Mouse (Mus musculus): ENCODE results near the gene Igfbpl1.

Igfbpl1 gene

DNA sequence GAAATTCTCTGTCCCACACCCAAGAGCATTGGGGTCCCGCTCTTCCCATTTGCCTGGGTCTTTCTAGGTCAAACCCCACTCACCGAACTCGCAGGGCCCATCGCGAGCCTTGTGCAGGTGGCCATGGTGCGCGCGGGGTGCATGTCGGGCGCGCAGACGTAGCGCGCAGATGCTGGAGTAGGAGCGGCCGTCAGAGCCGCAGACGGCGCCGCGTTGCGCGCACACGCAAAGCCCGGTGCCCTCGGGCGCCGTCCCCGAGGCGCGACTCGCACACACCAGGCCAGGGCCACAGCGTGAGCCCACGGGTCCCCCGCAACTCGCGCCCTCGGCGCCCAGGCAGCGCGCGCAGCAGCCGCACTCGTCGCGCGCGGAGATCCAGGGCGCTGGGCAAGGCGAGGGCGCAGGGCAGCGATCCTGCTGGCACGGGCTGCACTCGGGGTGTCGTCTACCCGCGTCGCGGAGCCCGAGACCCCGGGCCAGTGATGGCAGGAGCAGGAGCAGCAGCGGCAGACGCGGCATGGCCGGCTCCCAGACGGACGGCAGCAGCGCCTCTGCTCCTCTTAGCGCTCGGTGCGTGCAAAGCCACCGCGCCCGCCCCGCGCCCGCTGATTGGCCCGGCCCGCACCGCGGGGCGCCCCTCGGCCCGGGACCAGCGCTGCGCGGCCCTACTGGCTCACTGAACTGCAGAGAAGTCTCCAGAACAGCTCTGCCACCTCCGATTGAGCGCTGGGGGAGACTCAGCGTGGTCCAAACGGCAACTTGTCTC, at the start of gene Igfbpl1:
Gene Igfbpl1 (minus strand): TSS at position 649 of the 766 bp plus-strand sequence.
- DNase-seq (ENCODE audit: low spot score in 2 of 2), result no peak

DNA sequence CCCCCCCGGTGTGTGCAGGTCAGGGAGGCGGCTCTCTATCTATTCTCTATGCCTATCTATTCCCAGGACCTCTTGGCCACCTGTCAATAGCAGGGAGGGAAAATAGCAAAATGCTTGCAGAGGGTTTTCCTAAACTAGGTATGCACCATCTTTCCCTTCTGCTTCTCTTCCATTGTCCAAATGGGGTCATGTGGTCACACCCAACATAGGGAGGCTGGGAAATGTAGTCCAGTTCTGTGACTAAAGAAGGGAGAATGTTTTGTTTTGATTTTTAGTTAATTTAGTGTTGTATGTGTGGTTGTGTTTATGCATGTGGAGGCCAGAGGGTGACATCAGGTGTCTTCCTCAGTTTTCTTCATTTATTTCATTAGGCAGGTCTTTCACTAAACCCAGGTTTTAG, 45.4 kb upstream of the Igfbpl1 start:
- DNase-seq (ENCODE audit: low spot score in 2 of 2), result no peak

DNA sequence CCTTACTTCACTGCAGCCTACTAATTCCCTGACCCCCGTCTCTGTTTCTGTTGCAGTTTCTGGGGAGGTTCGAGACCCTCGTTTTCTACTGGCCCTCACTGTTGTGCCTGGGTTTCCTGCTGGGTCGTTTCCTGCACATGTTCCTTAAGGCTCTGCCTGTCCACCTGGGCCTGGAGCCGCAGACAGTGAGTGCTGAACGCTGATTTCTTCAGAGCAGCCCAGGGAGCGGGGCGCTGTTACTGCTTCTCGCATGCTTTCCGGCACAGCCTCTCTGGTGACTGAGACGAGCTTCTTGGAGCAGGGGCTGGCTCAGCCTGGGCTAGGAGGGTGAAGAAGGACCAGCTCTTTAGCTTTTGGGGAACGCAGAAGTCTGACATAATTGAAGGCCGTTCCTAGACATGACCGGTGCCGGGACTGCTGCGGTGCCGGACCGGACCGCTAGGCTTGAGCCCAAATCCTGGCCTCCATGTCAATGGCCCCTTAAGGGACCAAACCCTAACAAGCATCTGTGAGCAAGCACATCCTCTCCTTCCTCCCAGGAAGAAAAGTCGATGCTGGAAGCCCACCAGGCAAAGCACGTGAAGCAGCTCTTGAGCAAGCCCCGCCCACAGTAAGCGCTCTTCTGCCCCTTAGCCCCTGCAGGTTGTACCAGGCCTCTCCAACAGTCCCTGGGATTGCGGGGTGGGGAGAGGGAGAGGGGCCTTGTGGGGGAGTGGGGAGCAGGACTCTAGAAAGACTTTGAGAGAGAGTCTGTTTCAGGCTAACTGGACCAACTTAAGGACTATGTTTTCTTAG, 42.5 kb upstream of the Igfbpl1 start:
- DNase-seq (ENCODE audit: low spot score in 2 of 2), result peak in 1 of 2 experiments; percentile 27

DNA sequence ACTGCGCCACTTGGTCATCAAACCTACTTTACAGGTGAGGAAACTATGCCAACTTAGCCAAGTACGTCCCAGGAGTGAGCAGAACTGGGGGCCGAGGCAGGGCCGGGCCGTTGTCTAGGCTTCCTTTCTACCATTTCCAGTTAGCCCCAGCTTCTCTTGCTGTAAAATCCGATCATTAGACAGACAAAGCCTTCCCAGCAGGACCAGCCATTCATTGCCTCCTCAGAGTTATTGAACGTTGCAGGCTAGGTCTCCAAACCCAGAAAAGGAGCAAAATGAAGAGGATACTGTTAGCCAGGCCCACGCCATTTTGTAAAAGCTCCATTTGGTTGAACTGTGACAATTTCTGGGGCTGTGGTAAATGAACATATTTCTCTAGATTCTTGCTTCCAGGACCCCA, 40.7 kb upstream of the Igfbpl1 start:
- no peak for DNase-seq (ENCODE audit: low spot score in 2 of 2)

DNA sequence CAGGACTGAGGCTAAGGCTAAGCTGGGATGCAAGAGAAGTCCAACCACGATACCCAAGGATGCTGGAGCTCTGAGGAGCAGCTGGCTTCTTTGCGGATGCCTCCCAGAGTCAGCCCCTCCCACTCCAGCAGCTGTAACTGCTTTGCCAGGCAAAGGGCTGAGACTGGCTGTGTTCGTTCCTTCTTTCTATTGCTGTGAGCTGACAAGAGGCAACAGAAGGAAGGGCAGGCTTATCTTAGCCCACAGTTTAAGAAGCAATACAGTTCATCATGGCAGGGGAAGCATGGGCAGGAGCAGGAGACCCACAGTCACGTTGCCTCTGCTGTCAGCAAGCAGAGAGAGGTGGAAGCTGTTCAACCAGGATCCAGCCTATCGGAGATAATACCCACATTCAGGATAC, 34.4 kb upstream of the Igfbpl1 start:
- no peak for DNase-seq (ENCODE audit: low spot score in 2 of 2)

DNA sequence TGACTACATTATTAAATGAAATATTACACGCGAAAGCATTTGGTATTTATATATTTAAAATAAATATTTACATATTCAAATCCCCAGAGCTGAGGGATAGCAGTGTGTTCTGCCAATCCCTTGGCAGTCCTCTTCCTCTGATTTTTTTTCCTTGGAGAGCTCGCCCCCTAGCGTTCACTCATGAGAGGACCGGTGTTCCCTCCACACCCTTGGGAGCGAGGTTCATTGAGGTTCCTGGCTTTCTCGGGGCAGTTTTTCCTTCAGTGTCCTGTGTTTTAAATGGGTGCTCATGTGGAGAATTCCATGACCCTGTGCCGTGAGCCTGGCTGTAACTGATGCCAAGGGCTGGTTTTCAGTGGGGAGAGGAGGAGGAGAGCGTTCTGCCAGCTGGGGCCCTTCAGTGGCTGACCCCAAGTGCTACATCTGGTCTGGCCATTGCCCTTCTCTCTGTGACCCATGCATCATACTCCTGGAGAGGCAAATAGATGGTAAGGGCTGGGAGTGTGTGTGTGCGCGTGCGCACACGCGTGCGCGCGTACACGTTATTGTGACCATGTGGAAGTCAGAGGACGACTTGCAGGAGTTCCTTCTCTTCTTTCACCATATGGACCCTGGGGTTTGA, 29.2 kb upstream of the Igfbpl1 start:
- DNase-seq (ENCODE audit: low spot score in 2 of 2), result peak; percentile 47 to 62

DNA sequence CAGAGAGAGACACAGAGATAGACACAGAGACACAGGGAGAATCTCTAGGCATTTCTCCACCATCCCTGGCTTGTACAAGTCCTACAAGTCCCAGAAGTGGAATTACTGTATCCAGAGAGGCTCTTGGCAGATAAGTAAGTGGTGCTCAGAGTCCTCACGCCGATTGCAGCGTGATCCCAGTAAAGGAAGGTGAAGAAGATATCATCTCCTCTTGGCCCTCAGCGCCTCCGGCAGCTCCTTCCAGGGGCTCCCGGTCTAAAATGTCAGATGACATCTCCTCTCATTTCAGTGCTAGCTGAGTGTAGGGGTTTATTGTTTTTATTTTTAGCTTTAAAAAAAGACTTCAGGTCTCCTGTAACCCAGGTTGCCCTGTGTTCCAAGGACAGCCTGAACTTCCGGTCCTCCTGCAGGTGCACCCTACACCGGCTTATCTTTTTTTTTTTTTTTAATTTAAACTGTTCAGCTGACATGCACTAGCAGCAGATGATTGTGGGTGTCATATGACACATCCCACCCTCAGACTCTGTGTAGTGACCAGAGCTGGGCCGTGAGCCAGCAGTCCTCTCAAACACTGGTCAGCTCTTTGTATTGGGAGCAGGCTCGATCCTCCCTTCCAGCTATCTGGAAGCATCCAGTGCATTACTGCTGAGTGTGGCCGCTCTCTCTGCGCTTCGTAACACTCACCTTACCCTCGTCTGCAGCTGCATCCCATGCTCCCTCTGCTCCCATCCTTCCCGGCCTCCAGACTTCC, 26.9 kb upstream of the Igfbpl1 start:
- no peak for DNase-seq (ENCODE audit: low spot score in 2 of 2)

DNA sequence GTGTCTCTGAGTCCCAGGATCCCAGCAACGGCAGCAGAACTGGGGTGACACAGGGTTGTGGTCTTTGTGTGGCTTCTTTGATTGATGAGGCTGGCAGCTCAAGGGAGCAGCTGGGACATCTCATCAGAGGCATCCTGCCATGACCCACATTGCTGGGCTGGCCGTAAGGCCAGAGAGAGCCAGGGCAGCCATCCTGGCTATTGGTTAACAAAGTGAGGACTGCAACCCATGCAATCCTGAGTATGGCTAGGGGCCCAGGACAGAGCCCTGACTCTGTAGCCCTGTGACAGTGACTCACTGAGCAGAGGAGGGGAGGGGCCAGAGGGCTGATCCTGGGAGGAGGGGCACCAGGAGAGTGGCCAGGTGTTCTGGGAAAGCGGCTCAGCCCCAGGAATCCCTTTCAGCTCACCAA, 24.9 kb upstream of the Igfbpl1 start:
- DNase-seq (ENCODE audit: low spot score in 2 of 2), result no peak

DNA sequence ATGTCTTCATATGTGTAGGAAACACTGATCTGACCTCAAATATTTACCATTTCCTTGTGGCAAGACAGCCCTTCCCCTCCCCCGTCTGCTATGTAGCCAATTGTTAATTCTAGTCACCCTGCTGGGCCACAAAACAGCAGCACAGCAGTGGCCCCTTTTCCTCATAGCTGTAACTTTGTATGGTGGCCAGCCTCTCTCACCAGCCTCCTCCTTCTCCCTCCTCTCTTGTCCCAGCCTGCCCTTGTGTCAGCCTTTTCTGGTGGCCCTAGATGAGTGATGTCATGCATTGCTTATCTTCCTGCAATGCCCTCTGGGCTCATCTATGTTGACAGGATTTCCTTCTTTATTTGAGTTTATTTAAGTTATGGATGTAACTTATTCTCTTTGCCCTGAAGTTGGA, 22.7 kb upstream of the Igfbpl1 start:
- no peak for DNase-seq (ENCODE audit: low spot score in 2 of 2)

DNA sequence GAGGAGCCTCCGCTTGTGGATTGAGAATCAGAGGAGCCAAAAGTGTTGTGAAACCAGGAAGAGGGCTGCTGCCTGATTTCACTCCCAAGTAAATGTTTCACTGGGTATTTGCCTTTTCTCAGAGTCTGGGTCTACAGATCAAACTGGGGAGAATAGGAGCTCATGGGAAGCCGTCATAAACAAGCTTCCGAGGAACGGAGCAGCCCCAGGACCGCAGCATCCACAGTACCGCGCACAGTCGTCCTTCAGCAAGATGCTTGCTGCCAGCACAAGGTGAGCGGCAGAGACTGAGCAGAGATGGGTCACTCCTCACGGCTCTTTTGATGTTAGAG, 22.1 kb upstream of the Igfbpl1 start:
- no peak for DNase-seq (ENCODE audit: low spot score in 2 of 2)

DNA sequence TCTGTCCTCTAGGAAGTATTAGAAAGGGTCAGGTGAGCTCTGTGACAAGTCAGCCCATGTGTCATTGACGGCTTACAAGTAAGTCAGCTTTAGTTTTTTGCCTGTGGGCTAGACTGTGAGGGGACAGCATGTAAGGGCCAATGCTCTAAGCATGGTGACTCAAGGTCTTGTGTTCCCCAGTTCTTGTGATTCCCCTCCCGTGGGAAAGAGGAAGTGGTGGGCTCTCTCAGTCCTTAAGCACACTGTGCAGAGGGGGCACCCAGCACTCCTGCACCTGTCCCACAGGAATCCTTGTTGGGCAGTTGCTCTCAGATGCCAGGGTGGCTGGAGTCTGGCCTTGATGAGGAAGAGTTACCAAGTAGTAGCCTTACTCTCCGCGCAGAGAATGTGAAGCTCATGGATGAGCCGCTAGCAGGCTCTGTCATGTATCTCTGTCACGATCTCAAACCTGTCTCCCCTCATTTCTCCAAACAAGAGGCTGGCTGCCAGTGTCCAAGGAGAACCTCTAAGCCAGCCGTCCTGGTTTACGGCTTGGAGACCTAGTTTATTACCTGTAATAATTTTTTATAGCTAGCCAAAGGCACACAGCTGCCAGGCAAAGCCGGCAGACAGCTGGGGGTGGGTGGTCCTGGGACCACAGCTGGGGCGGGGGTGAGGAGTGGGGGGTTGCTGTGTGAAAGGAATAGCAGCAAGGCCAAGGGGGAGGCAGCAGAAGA, 21.5 kb upstream of the Igfbpl1 start, which contains the start of gene Stra6l:
Gene Stra6l (plus strand): TSS at position 556 of the 716 bp plus-strand sequence.
- DNase-seq (ENCODE audit: low spot score in 2 of 2), result no peak

DNA sequence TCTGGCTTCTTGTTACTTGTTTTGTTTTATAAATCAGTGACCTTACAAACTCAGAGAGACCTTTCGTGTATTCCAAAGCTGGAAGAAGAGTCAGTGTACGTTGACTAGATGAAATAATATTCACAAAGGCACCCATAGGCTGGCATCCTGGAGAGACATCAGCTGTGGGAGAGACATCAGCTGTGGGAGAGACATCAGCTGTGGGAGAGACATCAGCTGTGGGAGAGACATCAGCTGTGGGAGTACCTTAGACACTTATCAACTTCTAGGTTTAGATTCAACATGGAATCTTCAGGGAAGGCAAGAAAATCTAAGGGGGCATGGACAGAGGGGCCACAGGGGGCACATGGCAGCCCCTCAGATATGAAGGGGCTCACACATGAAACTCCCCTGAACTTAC, 19.5 kb upstream of the Igfbpl1 start:
- no peak for DNase-seq (ENCODE audit: low spot score in 2 of 2)

DNA sequence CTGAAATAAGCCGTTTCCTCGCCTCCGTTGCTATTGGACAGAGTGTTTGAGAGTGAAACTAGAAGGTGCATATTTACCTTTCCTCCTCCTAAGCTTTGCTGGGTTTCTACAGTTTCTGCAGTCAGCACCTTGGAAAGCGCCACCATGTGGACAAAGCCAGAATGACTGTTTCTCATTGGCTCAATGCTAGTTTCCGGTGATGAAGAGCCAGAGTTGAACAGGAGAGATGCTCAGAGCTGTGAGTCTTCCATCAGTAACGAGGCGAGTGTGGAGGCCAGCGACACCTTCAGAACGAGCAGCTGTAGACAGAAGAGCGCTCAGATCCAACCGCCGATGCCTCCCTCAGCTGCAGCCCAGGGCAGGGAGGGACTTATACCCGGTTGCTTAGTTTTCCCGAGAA, 17.6 kb upstream of the Igfbpl1 start:
- no peak for DNase-seq (ENCODE audit: low spot score in 2 of 2)

DNA sequence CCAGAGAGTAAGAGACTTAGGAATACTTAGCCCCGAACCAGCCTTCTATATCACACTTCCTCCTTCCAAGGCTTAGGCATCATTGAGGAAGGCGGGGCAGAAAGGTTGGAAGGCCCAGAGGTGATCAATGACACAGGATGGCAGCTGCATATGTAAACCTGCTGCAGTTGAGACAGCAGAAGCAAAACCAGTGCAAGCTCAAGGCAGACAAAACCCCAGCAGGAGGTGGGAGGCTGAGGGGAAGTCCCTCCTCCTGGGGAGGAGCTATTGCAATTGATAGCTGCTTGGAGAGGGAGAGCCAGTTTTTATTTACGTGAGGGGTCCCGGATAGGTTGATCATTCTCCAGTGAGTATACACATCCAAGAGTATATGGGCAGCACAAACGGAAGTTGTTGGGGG, 6.7 kb upstream of the Igfbpl1 start:
- DNase-seq (ENCODE audit: low spot score in 2 of 2), result no peak

DNA sequence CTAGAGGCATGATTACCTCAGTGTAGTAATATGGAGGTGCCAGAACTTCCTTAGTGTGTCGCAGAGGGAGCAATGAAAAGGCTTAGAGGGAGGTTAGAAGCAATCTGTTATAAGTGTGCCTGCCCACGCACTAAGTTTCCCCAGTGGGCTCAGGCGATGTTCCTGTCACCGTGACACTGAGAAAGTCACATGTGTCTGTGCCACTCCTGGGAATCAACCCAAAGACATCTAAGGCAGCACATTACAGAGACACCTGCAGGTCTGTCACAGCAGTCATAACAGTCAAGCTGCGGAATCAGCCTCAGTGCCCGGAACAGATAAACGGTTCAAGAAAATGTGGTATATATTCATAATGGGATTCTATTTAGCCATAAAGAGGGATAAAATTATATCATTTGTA, 5.3 kb upstream of the Igfbpl1 start:
- DNase-seq (ENCODE audit: low spot score in 2 of 2), result no peak

DNA sequence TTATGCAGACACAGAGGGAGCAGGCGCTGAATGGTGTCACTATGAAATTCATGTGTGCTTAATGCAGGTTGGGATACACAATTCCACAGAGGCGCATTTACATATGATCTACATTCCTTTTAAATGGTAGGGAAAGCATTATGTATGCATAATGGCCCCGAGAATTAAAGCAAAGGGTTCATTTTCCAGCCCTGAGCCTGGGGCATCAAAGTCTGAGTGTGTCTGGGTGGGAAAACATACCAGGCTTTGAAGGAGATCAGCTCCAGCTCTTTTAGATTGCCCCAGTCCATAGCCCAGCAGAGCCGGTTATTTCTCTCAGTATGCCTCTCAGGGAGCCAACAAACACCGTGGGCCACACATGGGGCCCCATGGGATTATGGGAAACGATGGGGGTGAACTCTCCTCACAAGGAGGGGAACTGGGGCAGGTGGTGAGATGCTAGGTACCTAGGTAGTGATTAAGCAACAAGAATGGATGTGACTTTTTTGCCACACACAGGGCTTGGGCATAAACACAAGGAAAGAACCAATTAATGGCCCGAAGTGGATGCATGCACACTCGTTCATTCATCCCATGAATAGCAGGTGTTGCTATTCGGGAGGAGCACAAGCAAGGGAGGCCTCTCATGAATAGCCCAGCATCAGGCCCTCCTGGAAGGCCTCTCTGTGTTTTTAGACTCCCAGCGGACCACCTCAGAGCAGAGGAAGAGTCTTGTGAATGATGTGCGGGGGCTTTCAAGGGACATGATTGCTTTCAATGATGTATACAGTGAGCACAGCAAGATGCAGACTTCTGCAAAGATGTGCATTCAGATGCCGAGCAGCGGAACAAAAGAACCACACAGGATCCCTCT, 3.4 kb upstream of the Igfbpl1 start:
- DNase-seq (ENCODE audit: low spot score in 2 of 2), result no peak

DNA sequence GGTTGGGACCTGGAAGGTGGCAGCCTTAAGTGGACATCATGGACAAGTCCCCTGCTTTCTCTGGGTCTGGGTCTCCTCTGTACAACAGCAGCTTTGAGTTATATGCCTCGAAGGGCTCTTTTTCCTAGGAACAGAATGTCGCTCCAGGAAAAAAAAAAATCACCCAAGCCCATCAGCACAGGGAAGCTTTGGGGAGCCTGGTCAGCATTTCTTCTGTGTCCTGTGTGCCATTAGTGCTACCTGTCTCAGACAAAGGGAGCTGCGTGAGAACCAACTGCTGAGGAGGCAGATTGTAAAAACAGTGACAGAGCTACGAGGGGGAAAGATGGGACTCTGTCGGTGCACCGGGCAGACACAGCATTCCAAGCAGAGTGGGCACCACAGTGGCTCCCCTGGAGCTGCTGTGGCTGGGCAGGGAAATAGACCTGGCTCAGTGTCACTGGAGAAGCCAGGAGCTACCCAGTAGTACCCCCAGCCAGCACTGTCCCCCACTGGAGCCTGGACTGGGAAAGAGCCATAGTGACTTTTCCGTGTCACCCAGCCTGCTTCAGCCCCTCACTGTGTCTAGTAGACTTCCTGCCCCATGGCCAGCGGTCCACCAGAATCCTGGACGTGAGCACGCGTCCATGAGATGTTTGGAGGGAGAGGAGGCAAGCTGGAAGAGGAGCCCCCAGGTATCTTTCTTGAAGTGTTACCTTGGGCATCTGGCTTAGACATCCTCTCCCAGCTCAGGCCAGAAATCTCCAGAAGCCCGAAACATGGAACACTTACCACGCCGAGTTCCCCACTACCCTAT, 1.8 kb downstream of the Igfbpl1 start:
- no peak for DNase-seq (ENCODE audit: low spot score in 2 of 2)

DNA sequence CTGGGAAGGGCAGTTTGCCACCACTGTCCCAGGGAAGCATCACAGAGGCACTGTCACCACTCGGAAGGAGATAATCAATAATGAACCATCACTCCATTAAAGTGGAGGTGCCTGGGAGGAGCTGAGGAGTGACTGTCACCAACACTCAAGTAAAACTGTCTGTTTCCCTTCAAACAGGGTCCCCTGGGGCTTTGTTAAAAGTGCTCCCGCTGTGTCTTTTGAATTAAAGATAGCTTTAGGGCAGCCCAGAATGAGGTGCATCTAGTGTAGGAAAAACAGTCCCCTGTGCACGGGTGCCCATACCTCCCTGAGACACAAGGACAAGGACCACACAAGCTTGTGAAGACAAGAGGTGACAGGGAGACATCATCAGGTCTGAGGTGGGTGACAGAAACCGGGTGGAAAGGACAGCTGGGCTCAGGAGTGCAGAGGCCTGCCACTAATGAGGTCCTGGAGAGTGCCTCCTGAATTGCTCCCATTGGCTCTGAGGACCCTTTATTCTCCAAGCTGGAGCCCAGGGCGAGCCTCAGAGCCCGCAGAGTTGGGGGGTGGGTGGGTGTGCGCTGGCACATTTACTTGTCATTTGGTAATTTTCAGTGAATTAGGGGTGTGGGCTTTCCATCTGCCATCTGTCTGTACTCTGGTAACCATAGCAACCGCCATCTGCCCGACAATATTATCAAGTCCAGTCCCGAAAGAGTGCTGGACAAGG, 2.5 kb downstream of the Igfbpl1 start:
- no peak for DNase-seq (ENCODE audit: low spot score in 2 of 2)

Data from urinary bladder, adult 18-20 months (tissue).